Mouse (Mus musculus): ENCODE results near the gene Maip1. TPM values are rescaled to one million over a fixed set of nuclear protein-coding genes. Genes with fewer than 3 reads are reported as not detected.
A peak's percentile ranks its signal among the peaks of the same experiment; 100 is the strongest.

Maip1 gene
- polyA plus RNA-seq, 1 experiment from 2014 or later, result 16.2 TPM

DNA sequence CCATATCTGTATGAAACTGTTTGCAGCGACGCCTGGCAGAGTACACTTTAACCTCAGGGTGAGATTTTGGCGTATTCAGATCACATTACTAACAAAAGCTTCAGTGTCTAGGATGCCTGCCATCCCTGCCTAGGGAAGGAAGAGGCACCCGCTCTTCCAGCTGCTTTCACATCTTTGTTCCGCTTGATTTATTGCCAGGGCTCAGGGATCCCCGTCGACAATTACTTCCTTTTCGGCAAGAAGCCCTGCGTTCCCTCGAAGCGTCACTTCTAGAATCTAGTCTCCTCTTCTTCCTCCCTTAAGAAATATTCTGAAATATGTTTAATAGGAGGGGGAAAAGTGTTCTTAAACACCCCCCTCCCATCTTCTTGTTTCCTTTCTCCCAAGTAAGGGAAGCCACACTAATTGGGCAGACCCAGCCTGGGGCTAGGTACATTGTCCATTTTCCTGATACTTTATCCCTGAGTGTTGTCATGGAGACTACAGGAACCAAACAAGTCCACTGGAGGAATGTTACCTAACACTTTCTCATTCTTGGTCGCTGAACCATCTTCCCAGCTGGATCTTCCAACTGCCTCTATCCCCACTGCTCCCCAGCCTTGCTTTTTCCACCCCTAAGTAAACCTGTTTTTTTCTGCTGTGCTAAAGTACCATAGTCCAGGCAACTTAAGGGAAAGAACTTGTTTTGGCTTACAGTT lies 23.8 kb downstream of the Maip1 start:
- Histone ChIP-seq H3K27me3 (no peaks in the 10 kb centered on the region), H3K36me3 (no peaks in the 10 kb centered on the region), H3K4me2 (replicated peaks) (peak overlapping the region; percentile 42), H3K9ac (peak overlapping the region; percentile 13; the same call in 1 of the 2 replicates), H3K27ac (replicated peaks) (peak overlapping the region; percentile 63; the same call in 1 of the 2 replicates), H3K4me1 (peaks cover 23% of the 10 kb centered on the region), H3K9me3 (replicated peaks) (no peaks in the 10 kb centered on the region), H3K4me3 (replicated peaks) (peak overlapping the region; percentile 16; the same call in 1 of the 2 replicates)
- no peak for ATAC-seq (ENCODE audit: insufficient number of reproducible peaks, low FRiP score, low TSS enrichment, low read depth)
- 3% methylated on average over 12 of the region's 12 CpGs for WGBS

- no peak overlapping the region for H3K27ac ChIP-seq (replicated peaks)
These were observed 27.0 kb downstream of the Maip1 start for GRCm38 (mm10) chr1:57433141-57433540.

DNA sequence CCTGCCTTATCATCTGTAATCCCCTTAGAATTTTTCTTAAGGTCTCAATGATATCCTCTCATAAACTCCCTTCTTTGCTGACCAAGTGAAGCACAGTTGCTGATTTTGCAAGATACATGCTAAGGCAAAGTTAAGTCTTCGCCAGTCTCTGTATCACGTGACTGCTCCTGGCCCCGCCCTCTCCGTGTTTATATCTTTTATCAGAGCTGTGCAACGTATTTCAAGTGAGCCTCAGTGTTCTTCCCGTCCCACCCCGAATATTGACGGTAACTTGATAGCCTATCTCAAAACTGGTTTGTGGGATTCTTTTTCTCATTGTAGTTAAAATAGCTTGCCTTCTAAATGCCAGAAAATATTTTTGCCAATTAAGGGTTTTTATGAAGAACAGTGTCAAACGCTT lies 30.3 kb downstream of the Maip1 start:
- Histone ChIP-seq H3K4me2 (replicated peaks) (peak overlapping the region; percentile 40), H3K4me1 (peaks cover 48% of the 10 kb centered on the region), H3K36me3 (no peaks in the 10 kb centered on the region), H3K9me3 (replicated peaks) (no peaks in the 10 kb centered on the region), H3K27me3 (no peaks in the 10 kb centered on the region), H3K4me3 (replicated peaks) (peak overlapping the region; percentile 25), H3K27ac (replicated peaks) (peak overlapping the region; percentile 89), H3K9ac (no peak overlapping the region)
- no peak for ATAC-seq (ENCODE audit: insufficient number of reproducible peaks, low FRiP score, low TSS enrichment, low read depth)
- WGBS, result 16% methylated on average over 9 of the region's 9 CpGs

More at GRCm38 (mm10) chr1:57433141-57433540, 27.0 kb downstream of the Maip1 start:
- WGBS, result 87% methylated on average over 7 of the region's 7 CpGs
- Histone ChIP-seq H3K36me3 (no peaks in the 10 kb centered on the region), H3K9ac (no peak overlapping the region), H3K9me3 (replicated peaks) (no peaks in the 10 kb centered on the region), H3K4me1 (peaks cover 39% of the 10 kb centered on the region), H3K4me3 (replicated peaks) (no peak overlapping the region), H3K4me2 (replicated peaks) (no peak overlapping the region), H3K27me3 (no peaks in the 10 kb centered on the region)
- ATAC-seq (ENCODE audit: insufficient number of reproducible peaks, low FRiP score, low TSS enrichment, low read depth), result no peak

- 13% methylated on average over 9 of the region's 9 CpGs for WGBS
- no peak overlapping the region for H3K9ac ChIP-seq
These were observed 30.8 kb downstream of the Maip1 start for GRCm38 (mm10) chr1:57436954-57437353.

GRCm38 (mm10) chr1:57439026-57439425 lies 32.9 kb downstream of the Maip1 start:
- ATAC-seq (ENCODE audit: insufficient number of reproducible peaks, low FRiP score, low TSS enrichment, low read depth), result no peak
- WGBS, result 75% methylated on average over 6 of the region's 6 CpGs

More at GRCm38 (mm10) chr1:57436954-57437353, 30.8 kb downstream of the Maip1 start:
- Histone ChIP-seq H3K9me3 (replicated peaks) (no peaks in the 10 kb centered on the region), H3K4me1 (peaks cover 48% of the 10 kb centered on the region), H3K4me2 (replicated peaks) (peak overlapping the region; percentile 40), H3K4me3 (replicated peaks) (peak overlapping the region; percentile 25), H3K36me3 (no peaks in the 10 kb centered on the region), H3K27me3 (no peaks in the 10 kb centered on the region), H3K27ac (replicated peaks) (peak overlapping the region; percentile 89)
- peak; percentile 83 for ATAC-seq (ENCODE audit: insufficient number of reproducible peaks, low FRiP score, low TSS enrichment, low read depth)

GRCm38 (mm10) chr1:57440771-57441170 lies 34.6 kb downstream of the Maip1 start:
- peak overlapping the region; percentile 8; the same call in 1 of the 2 replicates for H3K27ac ChIP-seq (replicated peaks)
- 17% methylated on average over 4 of the region's 4 CpGs for WGBS
- H3K9ac ChIP-seq, result no peak overlapping the region
- H3K9me3 ChIP-seq (replicated peaks), result no peaks in the 10 kb centered on the region
- peaks cover 46% of the 10 kb centered on the region for H3K4me1 ChIP-seq
- no peak overlapping the region for H3K4me2 ChIP-seq (replicated peaks)
- H3K36me3 ChIP-seq, result no peaks in the 10 kb centered on the region
- ATAC-seq (ENCODE audit: insufficient number of reproducible peaks, low FRiP score, low TSS enrichment, low read depth), result no peak
- no peak overlapping the region for H3K4me3 ChIP-seq (replicated peaks)
- no peaks in the 10 kb centered on the region for H3K27me3 ChIP-seq

More at GRCm38 (mm10) chr1:57439026-57439425, 32.9 kb downstream of the Maip1 start:
- H3K4me3 ChIP-seq (replicated peaks), result no peak overlapping the region
- H3K4me2 ChIP-seq (replicated peaks), result no peak overlapping the region
- no peaks in the 10 kb centered on the region for H3K9me3 ChIP-seq (replicated peaks)
- peak overlapping the region; percentile 11; the same call in 1 of the 2 replicates for H3K27ac ChIP-seq (replicated peaks)
- H3K4me1 ChIP-seq, result peaks cover 48% of the 10 kb centered on the region
- no peak overlapping the region for H3K9ac ChIP-seq
- H3K36me3 ChIP-seq, result no peaks in the 10 kb centered on the region
- H3K27me3 ChIP-seq, result no peaks in the 10 kb centered on the region

DNA sequence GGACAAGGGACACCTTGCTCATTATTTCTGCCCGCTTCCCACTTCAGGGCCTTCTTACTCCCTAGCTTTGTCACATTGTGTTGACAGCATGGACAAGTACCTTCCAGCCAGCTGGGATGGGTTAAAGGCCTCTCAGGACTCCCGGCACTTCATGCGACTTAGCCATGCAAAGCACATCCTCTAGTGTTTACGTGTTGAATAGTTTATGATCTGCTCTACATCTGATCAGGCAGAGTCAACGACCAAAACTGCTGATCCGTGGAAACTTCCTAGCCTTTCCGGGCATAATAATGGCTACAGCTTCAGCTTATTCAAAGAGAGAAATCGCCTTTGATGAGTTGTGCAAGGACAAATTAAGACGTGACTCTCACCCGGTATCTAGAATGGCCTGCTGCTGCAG lies 39.6 kb downstream of the Maip1 start:
- Histone ChIP-seq H3K27me3 (no peaks in the 10 kb centered on the region), H3K9me3 (replicated peaks) (no peaks in the 10 kb centered on the region)
- WGBS, result 81% methylated on average over 10 of the region's 10 CpGs

DNA sequence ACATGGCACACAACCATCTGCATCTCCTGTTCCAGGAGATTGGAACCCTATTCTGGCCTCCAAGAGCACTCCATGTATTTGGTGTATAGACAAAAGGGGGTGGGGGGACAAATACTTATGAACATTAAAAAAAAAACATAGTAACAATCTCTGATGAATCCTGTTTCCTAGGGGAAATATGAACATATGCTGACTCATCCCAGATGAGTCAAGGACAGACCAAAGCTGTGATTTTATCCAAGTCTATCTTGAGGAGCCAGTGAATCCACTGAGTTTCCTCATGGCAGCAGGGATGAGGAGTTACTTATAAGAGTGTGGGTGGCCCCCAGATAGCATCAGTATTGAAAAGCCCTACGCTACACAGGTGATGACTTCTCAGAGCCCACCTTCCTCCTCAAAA lies 44.1 kb downstream of the Maip1 start:
- no peak overlapping the region for H3K9ac ChIP-seq
- no peaks in the 10 kb centered on the region for H3K9me3 ChIP-seq (replicated peaks)
- H3K4me2 ChIP-seq (replicated peaks), result no peak overlapping the region
- WGBS, result 91% methylated on average over 1 of the region's 1 CpGs
- no peaks in the 10 kb centered on the region for H3K27me3 ChIP-seq
- no peaks in the 10 kb centered on the region for H3K4me1 ChIP-seq
- ATAC-seq (ENCODE audit: insufficient number of reproducible peaks, low FRiP score, low TSS enrichment, low read depth), result no peak
- no peak overlapping the region for H3K27ac ChIP-seq (replicated peaks)
- H3K4me3 ChIP-seq (replicated peaks), result no peak overlapping the region
- no peaks in the 10 kb centered on the region for H3K36me3 ChIP-seq

More for the DNA sequence above, 39.6 kb downstream of the Maip1 start:
- no peak for ATAC-seq (ENCODE audit: insufficient number of reproducible peaks, low FRiP score, low TSS enrichment, low read depth)
- Histone ChIP-seq H3K36me3 (no peaks in the 10 kb centered on the region), H3K9ac (no peak overlapping the region), H3K4me1 (peaks cover 6% of the 10 kb centered on the region), H3K4me3 (replicated peaks) (no peak overlapping the region), H3K4me2 (replicated peaks) (no peak overlapping the region), H3K27ac (replicated peaks) (no peak overlapping the region)

- Histone ChIP-seq H3K27me3 (no peaks in the 10 kb centered on the region), H3K9me3 (replicated peaks) (no peaks in the 10 kb centered on the region), H3K27ac (replicated peaks) (no peak overlapping the region), H3K4me2 (replicated peaks) (no peak overlapping the region), H3K4me1 (no peaks in the 10 kb centered on the region), H3K4me3 (replicated peaks) (no peak overlapping the region), H3K36me3 (no peaks in the 10 kb centered on the region), H3K9ac (no peak overlapping the region)
- ATAC-seq (ENCODE audit: insufficient number of reproducible peaks, low FRiP score, low TSS enrichment, low read depth), result no peak
- 72% methylated on average over 6 of the region's 6 CpGs for WGBS
These were observed 54.3 kb downstream of the Maip1 start for GRCm38 (mm10) chr1:57460305-57460940.

All from embryonic facial prominence, embryonic 15.5 days (tissue).